Mouse (Mus musculus) forebrain, embryonic 11.5 days (tissue): ENCODE data around the gene Grhl3. TPM values are rescaled to one million over a fixed set of nuclear protein-coding genes. Genes with fewer than 3 reads are reported as not detected.
A peak's percentile ranks its signal among the peaks of the same experiment; 100 is the strongest.

Experiments used
- ATAC-seq: fragments of 200-750 bp; cut with Nextera tagmentation; replicated peaks from 2 replicates; pipeline ENCODE4 v1.8.0; 2017; ENCODE audit warnings: moderate TSS enrichment; ENCODE audit not compliant: low FRiP score
- DNase-seq: peaks from one replicate; pipeline ENCODE4 v3.0.0-alpha.2; 2017; ENCODE audit warnings: low spot score
- H3K27ac ChIP-seq: fragments of 300-500 bp; sonication (generic); 2 replicates; pipeline ENCODE4 v1.5.1; 2014; ENCODE audit warnings: low read depth, low read length
- H3K27me3 ChIP-seq: fragments of 300-500 bp; sonication (generic); 2 replicates; pipeline ENCODE4 v1.6.1; 2014; ENCODE audit warnings: mild to moderate bottlenecking, low read length, mixed read lengths; ENCODE audit not compliant: control insufficient read depth, insufficient read depth
- H3K36me3 ChIP-seq: fragments of 300-500 bp; sonication (generic); 2 replicates; pipeline ENCODE4 v1.6.1; 2014; ENCODE audit warnings: mild to moderate bottlenecking, low read length, moderate library complexity, mixed read lengths; ENCODE audit not compliant: control insufficient read depth, insufficient read depth
- H3K4me1 ChIP-seq: fragments of 300-500 bp; sonication (generic); replicated peaks from 2 replicates; pipeline ENCODE4 v1.6.1; 2014; ENCODE audit warnings: low read length, mixed read lengths; ENCODE audit not compliant: control insufficient read depth, insufficient read depth
- H3K4me2 ChIP-seq: fragments of 300-500 bp; sonication (generic); 2 replicates; pipeline ENCODE4 v1.6.1; 2014; ENCODE audit warnings: low read depth, mild to moderate bottlenecking, low read length, moderate library complexity, mixed read lengths; ENCODE audit not compliant: severe bottlenecking
- H3K4me3 ChIP-seq: fragments of 300-500 bp; sonication (generic); 2 replicates; pipeline ENCODE4 v1.5.1; 2014; ENCODE audit warnings: low read depth, low read length
- H3K9ac ChIP-seq: fragments of 300-500 bp; sonication (generic); 2 replicates; pipeline ENCODE4 v1.6.1; 2014; ENCODE audit warnings: low read length
- H3K9me3 ChIP-seq: fragments of 300-500 bp; sonication (generic); 2 replicates; pipeline ENCODE4 v1.6.1; 2016; ENCODE audit warnings: low read length, mixed read lengths; ENCODE audit not compliant: control insufficient read depth
- WGBS: fragments of 180-500 bp; shearing (Covaris S2); extraction: QIAGEN DNeasy Blood & Tissue Kit; methylation state at CpG from one replicate; pipeline ENCODE4 v1.1.7; 2014; 5-methylcytosine and 5-hydroxymethylcytosine counted together
- polyA plus RNA-seq: library from polyadenylated mRNA; unstranded; fragments of >200 nt; fragmentation: Nextera tagmentation; extraction: Ambion mirVana; gene quantifications from 2 replicates; pipeline ENCODE4 v1.2.1, GENCODE M21; 2014

Gene Grhl3
- polyA plus RNA-seq, 1 experiment from 2014 or later, result 3.9 TPM

- DNase-seq (peak; percentile 76), ATAC-seq (no peak)
- H3K4me1 ChIP-seq, result no peaks in the 10 kb centered on the region
- WGBS, result 54% methylated on average over 15 of the region's 15 CpGs
- no peaks in the 10 kb centered on the region for H3K27me3 ChIP-seq
- no peak overlapping the region for H3K4me2 ChIP-seq
- no peak overlapping the region for H3K27ac ChIP-seq
- no peak overlapping the region for H3K9ac ChIP-seq
- H3K9me3 ChIP-seq, result no peaks in the 10 kb centered on the region
- H3K4me3 ChIP-seq, result no peak overlapping the region
- no peaks in the 10 kb centered on the region for H3K36me3 ChIP-seq
Measured at GRCm38 (mm10) chr4:135516351-135517316, 56.8 kb downstream of the Grhl3 start.

GRCm38 (mm10) chr4:135514925-135515324, 58.5 kb downstream of the Grhl3 start:
- WGBS, result 64% methylated on average over 14 of the region's 14 CpGs
- Histone ChIP-seq H3K4me2 (no peak overlapping the region), H3K36me3 (no peaks in the 10 kb centered on the region), H3K9me3 (no peaks in the 10 kb centered on the region), H3K4me1 (0 out of 2 replicates have a peak, but pooled peaks cover 2% of the 10 kb centered on the region), H3K9ac (no peak overlapping the region), H3K27me3 (no peaks in the 10 kb centered on the region), H3K4me3 (no peak overlapping the region), H3K27ac (no peak overlapping the region)
- no peak for DNase-seq
- ATAC-seq, result no peak

- no peak for DNase-seq
- 0 out of 2 replicates have a peak, but pooled peaks cover 2% of the 10 kb centered on the region for H3K4me1 ChIP-seq
- no peaks in the 10 kb centered on the region for H3K36me3 ChIP-seq
- H3K4me2 ChIP-seq, result no peak overlapping the region
- no peak overlapping the region for H3K9ac ChIP-seq
- no peak overlapping the region for H3K27ac ChIP-seq
- H3K27me3 ChIP-seq, result no peaks in the 10 kb centered on the region
- H3K4me3 ChIP-seq, result no peak overlapping the region
- ATAC-seq, result no peak
- H3K9me3 ChIP-seq, result no peaks in the 10 kb centered on the region
- WGBS, result 84% methylated on average over 7 of the region's 7 CpGs
Measured at GRCm38 (mm10) chr4:135513865-135514264, 59.6 kb downstream of the Grhl3 start.

GRCm38 (mm10) chr4:135509515-135509914, 63.9 kb downstream of the Grhl3 start:
- H3K4me3 ChIP-seq, result no peak overlapping the region
- H3K4me2 ChIP-seq, result no peak overlapping the region
- ATAC-seq (no peak), DNase-seq (no peak)
- H3K27ac ChIP-seq, result no peak overlapping the region
- H3K4me1 ChIP-seq, result peaks cover 4% of the 10 kb centered on the region; the same call in 1 of the 2 replicates
- no peak overlapping the region for H3K9ac ChIP-seq
- no peaks in the 10 kb centered on the region for H3K9me3 ChIP-seq
- WGBS, result 67% methylated on average over 12 of the region's 12 CpGs
- no peaks in the 10 kb centered on the region for H3K27me3 ChIP-seq
- H3K36me3 ChIP-seq, result no peaks in the 10 kb centered on the region

- Histone ChIP-seq H3K36me3 (no peaks in the 10 kb centered on the region), H3K4me3 (no peak overlapping the region), H3K4me1 (peaks cover 4% of the 10 kb centered on the region; the same call in 1 of the 2 replicates), H3K9ac (peak overlapping the region; percentile 35; the same call in 1 of the 2 replicates), H3K27me3 (no peaks in the 10 kb centered on the region), H3K27ac (no peak overlapping the region), H3K4me2 (peak overlapping the region; percentile 49), H3K9me3 (no peaks in the 10 kb centered on the region)
- 0 out of 2 replicates have a peak, but pooled peaks have one; percentile 18 for ATAC-seq
- peak; percentile 85 for DNase-seq
- 13% methylated on average over 13 of the region's 13 CpGs for WGBS
Measured at GRCm38 (mm10) chr4:135508419-135509039, 64.9 kb downstream of the Grhl3 start.

GRCm38 (mm10) chr4:135507547-135508350, 65.7 kb downstream of the Grhl3 start:
- no peak overlapping the region for H3K27ac ChIP-seq
- no peaks in the 10 kb centered on the region for H3K9me3 ChIP-seq
- DNase-seq (peak; percentile 81), ATAC-seq (peak; percentile 61; the same call in 1 of the 2 replicates)
- WGBS, result 14% methylated on average over 22 of the region's 22 CpGs
- H3K4me3 ChIP-seq, result peak overlapping the region; percentile 17; the same call in 1 of the 2 replicates
- peaks cover 4% of the 10 kb centered on the region; the same call in 1 of the 2 replicates for H3K4me1 ChIP-seq
- H3K4me2 ChIP-seq, result peak overlapping the region; percentile 46
- peak overlapping the region; percentile 29; the same call in 1 of the 2 replicates for H3K9ac ChIP-seq
- H3K36me3 ChIP-seq, result no peaks in the 10 kb centered on the region
- no peaks in the 10 kb centered on the region for H3K27me3 ChIP-seq

GRCm38 (mm10) chr4:135505794-135506193, 67.6 kb downstream of the Grhl3 start:
- Histone ChIP-seq H3K4me1 (peaks cover 3% of the 10 kb centered on the region; the same call in 1 of the 2 replicates), H3K27ac (no peak overlapping the region), H3K27me3 (no peaks in the 10 kb centered on the region), H3K4me3 (no peak overlapping the region), H3K9ac (no peak overlapping the region), H3K36me3 (no peaks in the 10 kb centered on the region), H3K4me2 (no peak overlapping the region), H3K9me3 (no peaks in the 10 kb centered on the region; the same call in 1 of the 2 replicates)
- ATAC-seq (no peak), DNase-seq (no peak)
- WGBS, result 84% methylated on average over 11 of the region's 11 CpGs

- ATAC-seq (no peak), DNase-seq (no peak)
- H3K9me3 ChIP-seq, result no peaks in the 10 kb centered on the region; the same call in 1 of the 2 replicates
- H3K4me2 ChIP-seq, result no peak overlapping the region
- H3K27ac ChIP-seq, result no peak overlapping the region
- H3K4me3 ChIP-seq, result no peak overlapping the region
- H3K36me3 ChIP-seq, result no peaks in the 10 kb centered on the region
- H3K4me1 ChIP-seq, result no peaks in the 10 kb centered on the region
- H3K9ac ChIP-seq, result no peak overlapping the region
- H3K27me3 ChIP-seq, result no peaks in the 10 kb centered on the region
- 55% methylated on average over 4 of the region's 4 CpGs for WGBS
Measured at GRCm38 (mm10) chr4:135501587-135501986, 71.8 kb downstream of the Grhl3 start.
